Mouse (Mus musculus) cortical plate, adult 2 months (tissue): ENCODE measurements around the gene Fbxl17. TPM values are rescaled to one million over a fixed set of nuclear protein-coding genes. Genes with fewer than 3 reads are reported as not detected.

Source experiments
- H3K27ac ChIP-seq: fragments of 200-500 bp; 2 replicates; pipeline ENCODE4 v1.5.1; 2012; ENCODE audit warnings: low read length, control low read depth, inconsistent platforms; ENCODE audit not compliant: insufficient read depth
- H3K4me1 ChIP-seq: fragments of 200-500 bp; 2 replicates; pipeline ENCODE4 v1.6.1; 2011; ENCODE audit warnings: low read length; ENCODE audit not compliant: control insufficient read depth, insufficient read depth
- H3K4me3 ChIP-seq: fragments of 200-500 bp; 2 replicates; pipeline ENCODE4 v1.5.1; 2011; ENCODE audit warnings: mild to moderate bottlenecking, low read length, control low read depth; ENCODE audit not compliant: insufficient read depth
- CTCF ChIP-seq: fragments of 200-500 bp; IDR thresholded peaks from 2 replicates; pipeline ENCODE4 v1.5.1; 2011; ENCODE audit warnings: mild to moderate bottlenecking, control low read depth, low read length; ENCODE audit not compliant: insufficient read depth; ENCODE audit errors: extremely low read depth
- POLR2A ChIP-seq: fragments of 200-500 bp; IDR thresholded peaks from 2 replicates; pipeline ENCODE4 v1.6.1; 2011; ENCODE audit warnings: mild to moderate bottlenecking, low read length, control low read depth; ENCODE audit not compliant: insufficient read depth; ENCODE audit errors: extremely low read depth
- polyA plus RNA-seq: library from polyadenylated mRNA; depleted of rRNA; stranded (reverse); fragments of >200 nt; gene quantifications from 2 replicates; pipeline ENCODE4 v1.2.3, GENCODE M21; 2012

The Fbxl17 gene
- polyA plus RNA-seq, 1 experiment, result 28.9 TPM

- Histone ChIP-seq H3K27ac (no peak overlapping the region), H3K4me1 (peaks cover 4% of the 10 kb centered on the region), H3K4me3 (no peak overlapping the region)
- TF ChIP-seq POLR2A, result no peak
- TF ChIP-seq CTCF, result no peak
These were observed 178.5 kb downstream of the Fbxl17 start for GRCm38 (mm10) chr17:63321290-63321689.

GRCm38 (mm10) chr17:63317518-63317917 lies 182.3 kb downstream of the Fbxl17 start:
- TF ChIP-seq CTCF (no peak), POLR2A (no peak)

DNA sequence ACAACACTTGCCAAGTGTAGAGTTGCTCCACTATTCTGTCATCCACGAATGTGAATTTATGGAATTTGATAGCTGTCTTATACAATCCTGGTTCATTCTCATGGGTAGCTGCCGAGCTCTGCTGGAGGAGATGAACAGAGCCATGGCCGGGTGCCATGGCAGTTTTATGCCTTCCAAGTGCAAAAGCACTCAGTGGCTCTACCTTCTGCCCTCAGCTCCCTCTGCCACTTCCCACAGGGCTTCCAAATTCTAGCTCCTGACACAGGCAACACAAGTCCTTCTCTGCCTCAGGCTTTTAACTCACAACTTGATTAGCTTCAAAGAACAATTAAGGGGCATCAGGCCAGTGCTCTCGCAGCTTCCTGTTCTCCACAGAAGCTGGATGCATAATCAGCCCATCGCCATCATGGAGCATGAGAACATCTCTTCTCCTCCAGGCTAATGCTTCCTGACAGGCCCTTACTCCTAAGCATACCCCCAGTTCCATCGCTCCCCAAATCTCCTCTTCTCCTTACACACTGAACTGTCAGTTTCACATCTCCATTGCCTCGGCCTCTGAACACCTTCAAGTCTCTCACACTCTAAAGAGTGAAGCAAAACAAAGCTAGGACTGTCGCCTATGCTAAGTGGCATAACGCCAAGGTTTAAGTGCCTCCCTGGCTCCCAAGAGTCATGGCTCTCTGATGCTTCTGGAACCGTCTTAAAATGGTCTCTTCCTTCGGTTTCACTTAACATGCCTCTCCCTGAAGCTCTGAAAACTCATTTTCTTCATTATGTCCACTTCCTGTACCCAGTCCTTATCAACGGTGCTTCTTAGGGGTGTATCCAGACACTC lies 184.0 kb downstream of the Fbxl17 start:
- no peak overlapping the region for H3K27ac ChIP-seq
- no peak overlapping the region for H3K4me3 ChIP-seq
- peaks cover 7% of the 10 kb centered on the region for H3K4me1 ChIP-seq
- TF ChIP-seq POLR2A (no peak), CTCF (no peak)

More at GRCm38 (mm10) chr17:63317518-63317917, 182.3 kb downstream of the Fbxl17 start:
- Histone ChIP-seq H3K27ac (no peak overlapping the region), H3K4me1 (peaks cover 7% of the 10 kb centered on the region), H3K4me3 (no peak overlapping the region)

GRCm38 (mm10) chr17:63312804-63313203 lies 187.0 kb downstream of the Fbxl17 start:
- H3K4me3 ChIP-seq, result no peak overlapping the region
- no peak overlapping the region for H3K27ac ChIP-seq
- H3K4me1 ChIP-seq, result peaks cover 5% of the 10 kb centered on the region
- TF ChIP-seq CTCF, result no peak
- no peak for TF ChIP-seq POLR2A

- Histone ChIP-seq H3K27ac (no peak overlapping the region), H3K4me1 (peaks cover 3% of the 10 kb centered on the region; the same call in 1 of the 2 replicates), H3K4me3 (no peak overlapping the region)
- TF ChIP-seq CTCF (no peak), POLR2A (no peak)
These were observed 187.5 kb downstream of the Fbxl17 start for GRCm38 (mm10) chr17:63312330-63312729.

- TF ChIP-seq CTCF (no peak), POLR2A (no peak)
- H3K4me3 ChIP-seq, result no peak overlapping the region
- peaks cover 3% of the 10 kb centered on the region; the same call in 1 of the 2 replicates for H3K4me1 ChIP-seq
- no peak overlapping the region for H3K27ac ChIP-seq
These were observed 188.2 kb downstream of the Fbxl17 start for GRCm38 (mm10) chr17:63311613-63312012.

DNA sequence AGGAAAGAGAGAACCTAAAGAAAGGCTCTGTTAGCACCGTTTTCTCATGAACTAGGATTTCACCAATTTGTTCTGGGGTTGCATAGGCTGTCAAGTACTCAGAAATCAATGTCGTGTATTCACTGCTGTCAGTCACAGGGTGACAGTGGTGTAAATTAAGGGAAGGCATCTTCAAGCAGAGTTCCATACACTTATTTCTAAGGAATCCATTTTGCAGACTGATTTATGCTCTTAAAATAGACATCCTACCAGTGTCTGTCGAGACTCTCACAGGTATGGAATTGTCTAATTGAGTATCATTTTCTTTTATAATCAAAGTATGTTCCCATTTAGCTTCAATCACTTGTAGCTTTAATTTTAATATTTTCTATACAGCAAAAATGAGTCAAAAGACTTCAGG lies 189.8 kb downstream of the Fbxl17 start:
- Histone ChIP-seq H3K27ac (no peak overlapping the region), H3K4me1 (no peaks in the 10 kb centered on the region), H3K4me3 (no peak overlapping the region)
- no peak for TF ChIP-seq POLR2A
- no peak for TF ChIP-seq CTCF

DNA sequence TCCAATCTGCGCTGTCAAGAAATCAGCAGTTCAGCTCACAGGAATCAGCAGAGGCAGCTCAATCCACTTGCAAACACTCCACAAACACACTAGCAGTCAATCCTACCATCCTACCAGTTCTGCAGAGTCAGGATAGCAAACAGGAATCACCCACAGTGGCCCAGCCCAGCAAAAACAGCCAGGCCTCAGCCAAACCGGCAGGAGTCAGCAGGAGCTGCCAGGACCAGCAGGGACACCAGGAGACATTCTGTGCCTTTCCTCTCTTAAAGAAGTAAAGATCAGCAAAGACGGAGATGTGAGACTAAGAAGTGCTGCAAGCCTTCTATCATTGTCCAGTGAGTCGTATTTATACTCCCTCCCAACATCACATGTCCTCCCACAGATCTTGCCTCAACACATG lies 196.0 kb downstream of the Fbxl17 start:
- TF ChIP-seq POLR2A, result no peak
- 0 out of 2 replicates have a peak overlapping the region, but pooled peaks have one; percentile 0 for H3K27ac ChIP-seq
- H3K4me1 ChIP-seq, result peaks cover 7% of the 10 kb centered on the region; the same call in 1 of the 2 replicates
- H3K4me3 ChIP-seq, result no peak overlapping the region

DNA sequence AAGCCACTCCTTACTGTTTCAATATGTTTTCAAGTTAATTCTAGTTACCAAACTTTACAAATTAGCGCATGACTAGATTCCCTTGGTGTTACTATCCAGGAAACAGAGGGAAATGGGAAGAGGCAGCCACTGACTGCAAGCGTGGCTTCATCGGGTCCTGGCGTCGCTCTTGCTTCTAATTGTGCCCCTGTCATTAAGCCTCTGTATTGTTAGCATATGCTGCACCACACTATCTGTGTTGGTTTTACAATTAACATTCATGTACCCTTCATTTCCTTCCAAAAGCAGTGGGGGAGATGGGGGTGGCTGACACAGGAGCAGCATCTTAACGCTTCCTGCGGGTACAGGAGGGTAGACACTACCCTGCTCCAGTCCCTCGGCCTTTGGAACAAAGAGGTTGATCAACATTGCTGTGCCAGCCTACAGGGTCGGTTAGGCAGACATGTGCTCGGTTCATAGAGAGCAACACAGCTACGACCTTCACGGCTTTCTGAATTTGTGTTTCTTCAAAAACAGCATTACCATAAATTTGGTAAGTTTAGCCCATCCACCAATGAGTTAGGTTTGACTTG lies 197.9 kb downstream of the Fbxl17 start:
- peaks cover 7% of the 10 kb centered on the region; the same call in 1 of the 2 replicates for H3K4me1 ChIP-seq
- H3K27ac ChIP-seq, result no peak overlapping the region
- H3K4me3 ChIP-seq, result no peak overlapping the region
- TF ChIP-seq POLR2A (no peak), CTCF (no peak)

- no peak overlapping the region for H3K27ac ChIP-seq
- H3K4me1 ChIP-seq, result no peaks in the 10 kb centered on the region
- no peak overlapping the region for H3K4me3 ChIP-seq
- TF ChIP-seq CTCF (no peak), POLR2A (no peak)
These were observed 204.3 kb downstream of the Fbxl17 start for GRCm38 (mm10) chr17:63295471-63295870.

- TF ChIP-seq CTCF (no peak), POLR2A (no peak)
- Histone ChIP-seq H3K4me1 (no peaks in the 10 kb centered on the region), H3K4me3 (no peak overlapping the region), H3K27ac (0 out of 2 replicates have a peak overlapping the region, but pooled peaks have one; percentile 23)
These were observed 204.9 kb downstream of the Fbxl17 start for GRCm38 (mm10) chr17:63294961-63295360.
